Mouse (Mus musculus) Patski (cell line): ENCODE measurements around the gene Nrde2. TPM values are rescaled to one million over a fixed set of nuclear protein-coding genes. Genes with fewer than 3 reads are reported as not detected.

Source experiments
- ATAC-seq: fragments of 100-300 bp; one replicate; pipeline ENCODE4 v1.8.0; 2021
- CTCF ChIA-PET: fragments of 350-600 bp; sonication (Branson Sonifier 250); formaldehyde crosslinking; loops from one replicate; lab custom pipeline; 2022; ENCODE audit warnings: inconsistent platforms; lab: Charles Lee
- POLR2A ChIA-PET: fragments of 350-600 bp; sonication (Branson Sonifier 250); formaldehyde crosslinking; loops from one replicate; lab custom pipeline; 2022; ENCODE audit warnings: antibody characterized with exemption, inconsistent platforms; lab: Charles Lee
- DNase-seq: peaks from one replicate; pipeline ENCODE4 v3.0.0-alpha.2; 2011; ENCODE audit warnings: low read depth, low spot score
- H3K27me3 ChIP-seq: fragments of 371-371 bp; one replicate; pipeline ENCODE4 v1.5.1; 2021
- CTCF ChIP-seq: fragments of 100-300 bp; IDR thresholded peaks from one replicate; pipeline ENCODE4 v1.5.1; 2021
- in situ Hi-C: fragments of 300-500 bp; cut with MboI; formaldehyde crosslinking; loops from 3 replicates; pipeline ENCODE4 v1.11.1; 2018; ENCODE audit warnings: low pct_unique_long_range_greater_than_20kb, mixed read lengths
- polyA plus RNA-seq: library from polyadenylated mRNA; unstranded; gene quantifications from one replicate; pipeline ENCODE4 v1.2.3, GENCODE M21; 2021

Gene Nrde2
- polyA plus RNA-seq, 1 experiment from 2014 or later: 13.5 TPM

- TF ChIP-seq CTCF: no peak
- DNase-seq (no peak), ATAC-seq (no peak)
- in situ Hi-C loops: no loop called here
- CTCF ChIA-PET: no interaction called here
- POLR2A ChIA-PET: no interaction called here
- no peaks in the 10 kb centered on the region for H3K27me3 ChIP-seq
Observed at GRCm38 (mm10) chr12:100128522-100128921, 30.9 kb downstream of the Nrde2 start.

GRCm38 (mm10) chr12:100127866-100128480, 31.5 kb downstream of the Nrde2 start:
- ChIA-PET CTCF (interaction anchor here (1.5 kb wide), 1 partner anchor 21 kb away, joined by 3 read pairs; no protein-coding TSS in a partner anchor), POLR2A (no interaction called here)
- H3K27me3 ChIP-seq: no peaks in the 10 kb centered on the region
- in situ Hi-C loops: no loop called here
- ATAC-seq (no peak), DNase-seq (no peak)
- no peak for TF ChIP-seq CTCF

GRCm38 (mm10) chr12:100126968-100127865, 32.2 kb downstream of the Nrde2 start:
- DNase-seq (no peak), ATAC-seq (no peak)
- in situ Hi-C loops: no loop called here
- TF ChIP-seq CTCF: no peak
- POLR2A ChIA-PET: no interaction called here
- CTCF ChIA-PET: interaction anchor here (1.5 kb wide), 1 partner anchor 21 kb away, joined by 3 read pairs; no protein-coding TSS in a partner anchor
- H3K27me3 ChIP-seq: no peaks in the 10 kb centered on the region

GRCm38 (mm10) chr12:100124913-100125798, 34.3 kb downstream of the Nrde2 start:
- no peak for DNase-seq
- ChIA-PET POLR2A (no interaction called here), CTCF (no interaction called here)
- H3K27me3 ChIP-seq: no peaks in the 10 kb centered on the region
- ATAC-seq: no peak
- in situ Hi-C loops: no loop called here
- TF ChIP-seq CTCF: no peak

GRCm38 (mm10) chr12:100123476-100123875, 36.0 kb downstream of the Nrde2 start:
- POLR2A ChIA-PET: no interaction called here
- DNase-seq: no peak
- CTCF ChIA-PET: interaction anchor here (1.3 kb wide), 1 partner anchor 9 kb away, joined by 3 read pairs; no protein-coding TSS in a partner anchor
- in situ Hi-C loops: no loop called here
- TF ChIP-seq CTCF: no peak
- no peaks in the 10 kb centered on the region for H3K27me3 ChIP-seq
- ATAC-seq: no peak

- in situ Hi-C loops: no loop called here
- no peak for TF ChIP-seq CTCF
- DNase-seq (no peak), ATAC-seq (no peak)
- ChIA-PET CTCF (interaction anchor here (1.1 to 1.4 kb wide), 3 partner anchors 8 to 12 kb away, joined by 3 to 6 read pairs (median 3); no protein-coding TSS in a partner anchor), POLR2A (no interaction called here)
- H3K27me3 ChIP-seq: no peaks in the 10 kb centered on the region
Observed at GRCm38 (mm10) chr12:100122921-100123381, 36.5 kb downstream of the Nrde2 start.

- TF ChIP-seq CTCF: no peak
- H3K27me3 ChIP-seq: no peaks in the 10 kb centered on the region
- CTCF ChIA-PET: interaction anchor here (3.0 kb wide), 1 partner anchor 15 kb away, joined by 14 read pairs; no protein-coding TSS in a partner anchor
- in situ Hi-C loops: no loop called here
- ATAC-seq: no peak
- POLR2A ChIA-PET: no interaction called here
- no peak for DNase-seq
Observed at GRCm38 (mm10) chr12:100115982-100116381, 43.5 kb downstream of the Nrde2 start.

- POLR2A ChIA-PET: interaction anchor here (0.7 kb wide), 3 partner anchors 10 to 738 kb away, joined by 3 to 6 read pairs (median 3); no protein-coding TSS in a partner anchor
- peak; percentile 63 for ATAC-seq
- DNase-seq: peak; percentile 67
- no peak for TF ChIP-seq CTCF
- in situ Hi-C loops: loop anchor here (5.0 to 10.0 kb wide), 2 partner anchors 148 to 1025 kb away; partner anchors contain the start of gene Kcnk13
- CTCF ChIA-PET: no interaction called here
- H3K27me3 ChIP-seq: no peaks in the 10 kb centered on the region
Observed at GRCm38 (mm10) chr12:100109986-100110696, 49.3 kb downstream of the Nrde2 start, which contains the start of gene Psmc1. Gene Psmc1, plus strand, starts transcription at chr12:100110154.

- POLR2A ChIA-PET: no interaction called here
- no peak for TF ChIP-seq CTCF
- no peaks in the 10 kb centered on the region for H3K27me3 ChIP-seq
- no peak for DNase-seq
- in situ Hi-C loops: loop anchor here (5.0 to 10.0 kb wide), 2 partner anchors 145 to 1023 kb away; partner anchors contain the start of gene Kcnk13
- ATAC-seq: no peak
- CTCF ChIA-PET: interaction anchor here (0.9 to 1.7 kb wide), 2 partner anchors 20 to 211 kb away, joined by 3 read pairs; no protein-coding TSS in a partner anchor
Observed at GRCm38 (mm10) chr12:100107436-100107835, 52.0 kb downstream of the Nrde2 start.
